Mouse (Mus musculus) embryonic fibroblast, embryonic 13.5 days (primary cell): Measurements from ENCODE around the gene Ntm. TPM values are rescaled to one million over a fixed set of nuclear protein-coding genes. Genes with fewer than 3 reads are reported as not detected.

ENCODE experiments used
- H3K27ac ChIP-seq: 2 replicates; pipeline ENCODE4 v1.5.1; 2012; ENCODE audit warnings: low read length, control low read depth, inconsistent platforms; ENCODE audit not compliant: insufficient read depth
- H3K4me1 ChIP-seq: 2 replicates; pipeline ENCODE4 v1.6.1; 2011; ENCODE audit warnings: low read length; ENCODE audit not compliant: control insufficient read depth, insufficient read depth
- H3K4me3 ChIP-seq: 2 replicates; pipeline ENCODE4 v1.5.1; 2011; ENCODE audit warnings: mild to moderate bottlenecking, control low read depth, low read length; ENCODE audit not compliant: insufficient read depth
- CTCF ChIP-seq: IDR thresholded peaks from 2 replicates; pipeline ENCODE4 v1.5.1; 2011; ENCODE audit warnings: mild to moderate bottlenecking, control low read depth, low read length, moderate library complexity, borderline replicate concordance; ENCODE audit not compliant: insufficient read depth
- POLR2A ChIP-seq: IDR thresholded peaks from 2 replicates; pipeline ENCODE4 v1.6.1; 2011; ENCODE audit warnings: low read depth, mild to moderate bottlenecking, control low read depth, low read length, moderate library complexity
- polyA plus RNA-seq: library from polyadenylated mRNA; stranded (reverse); fragments of >200 nt; gene quantifications from 2 replicates; pipeline ENCODE4 v1.2.4, GENCODE M21; 2011; ENCODE audit warnings: low read depth; ENCODE audit not compliant: missing spikeins, insufficient read length

Gene Ntm
- polyA plus RNA-seq, 1 experiment: 0.95 TPM

DNA sequence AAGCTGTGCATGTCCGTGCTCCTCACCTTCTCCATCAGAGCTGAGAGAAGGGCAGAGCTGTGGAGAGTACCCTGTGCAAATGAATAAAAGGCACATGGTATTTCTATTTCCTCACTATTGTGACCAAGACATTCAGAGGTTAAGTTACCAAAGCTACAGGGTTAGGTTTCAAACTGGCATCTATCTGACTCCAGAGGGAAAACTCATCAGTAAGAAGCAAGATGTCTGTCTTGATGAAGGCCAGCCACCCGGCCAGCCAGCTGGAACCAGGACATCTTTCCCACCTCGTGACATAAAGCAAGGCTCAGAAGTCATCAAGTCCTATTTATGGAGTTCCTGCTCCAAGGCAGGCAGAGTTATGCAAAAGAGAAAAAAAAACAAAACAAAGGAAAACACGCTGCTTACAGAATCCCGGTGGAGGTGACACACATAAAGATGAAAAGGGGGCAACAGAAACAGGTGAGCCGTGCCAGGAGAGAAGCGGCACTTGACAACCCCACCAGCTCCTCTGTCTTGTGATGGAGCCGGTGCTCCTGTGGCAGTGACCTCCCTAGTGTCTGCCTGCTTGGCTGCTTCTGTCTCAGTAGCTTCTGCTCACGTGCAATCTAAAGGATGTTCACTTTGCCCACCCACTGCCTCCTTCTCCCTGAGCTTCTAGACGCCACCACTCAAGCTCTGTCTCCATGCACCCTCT is 694.2 kb downstream of the Ntm start:
- Histone ChIP-seq H3K4me3 (no peak overlapping the region), H3K4me1 (no peaks in the 10 kb centered on the region), H3K27ac (no peak overlapping the region)
- TF ChIP-seq CTCF: no peak
- no peak for TF ChIP-seq POLR2A

DNA sequence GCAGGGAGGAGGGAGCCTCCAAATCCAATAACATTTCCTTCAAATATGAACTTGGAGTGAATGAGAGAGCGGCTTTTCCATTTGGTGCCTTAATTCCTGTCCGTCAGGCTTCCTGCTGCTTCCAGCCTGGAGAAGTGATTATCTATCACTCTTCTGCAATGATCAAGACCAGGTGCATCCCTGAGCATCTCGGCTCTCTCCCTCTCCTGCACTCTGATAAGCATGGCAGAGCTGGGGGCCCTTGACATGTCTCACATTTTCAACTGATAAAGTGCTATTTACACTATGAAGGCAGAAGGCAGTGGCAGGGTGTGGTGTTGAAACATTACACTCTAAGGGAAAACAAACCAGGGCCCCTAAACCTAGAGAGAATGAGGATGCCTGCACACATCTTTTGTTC is 695.3 kb downstream of the Ntm start:
- Histone ChIP-seq H3K4me3 (no peak overlapping the region), H3K27ac (no peak overlapping the region), H3K4me1 (no peaks in the 10 kb centered on the region)

DNA sequence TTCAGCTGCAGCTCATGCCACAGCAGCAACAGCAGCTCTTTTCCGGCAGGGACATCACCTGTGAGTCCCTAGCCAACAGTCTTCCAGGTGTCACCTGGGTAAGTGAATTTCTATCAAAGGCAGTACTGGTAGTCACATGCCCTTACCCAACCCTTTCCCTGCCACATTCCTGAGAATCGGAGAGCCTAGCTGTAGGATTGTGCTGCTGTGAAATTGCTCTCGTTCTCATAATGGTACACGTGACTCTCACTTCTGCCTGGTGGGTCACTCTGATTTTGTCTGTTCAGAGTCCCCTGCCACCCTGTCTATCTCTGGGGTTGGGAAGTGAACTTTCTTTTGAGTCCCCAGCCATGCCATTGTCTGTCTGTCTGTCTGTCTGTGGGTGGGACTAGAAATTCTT is 697.8 kb downstream of the Ntm start:
- Histone ChIP-seq H3K4me1 (no peaks in the 10 kb centered on the region), H3K27ac (no peak overlapping the region), H3K4me3 (no peak overlapping the region)
- TF ChIP-seq POLR2A (no peak), CTCF (no peak)

More for the DNA sequence above, 695.3 kb downstream of the Ntm start:
- no peak for TF ChIP-seq POLR2A
- TF ChIP-seq CTCF: no peak

DNA sequence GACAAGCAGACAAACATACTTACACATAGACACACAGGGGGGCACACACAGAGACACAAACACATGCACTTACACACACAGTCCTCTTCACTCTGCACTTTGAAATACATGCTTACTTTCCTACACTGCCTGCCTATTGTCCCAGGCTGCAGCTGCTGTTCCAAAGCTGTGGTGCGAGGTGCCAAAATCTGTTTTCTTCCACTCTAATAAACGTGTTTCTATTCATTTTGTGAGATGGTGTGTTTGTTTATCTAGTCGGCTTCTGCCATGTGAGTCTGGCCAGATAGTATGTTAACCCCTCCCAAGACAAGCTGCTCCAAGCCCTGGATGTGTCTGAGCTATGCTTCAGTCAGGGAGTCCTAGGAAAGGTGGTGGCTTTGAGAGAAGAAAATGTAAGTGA is 700.1 kb downstream of the Ntm start:
- Histone ChIP-seq H3K4me1 (no peaks in the 10 kb centered on the region), H3K27ac (no peak overlapping the region), H3K4me3 (no peak overlapping the region)
- TF ChIP-seq POLR2A: no peak

DNA sequence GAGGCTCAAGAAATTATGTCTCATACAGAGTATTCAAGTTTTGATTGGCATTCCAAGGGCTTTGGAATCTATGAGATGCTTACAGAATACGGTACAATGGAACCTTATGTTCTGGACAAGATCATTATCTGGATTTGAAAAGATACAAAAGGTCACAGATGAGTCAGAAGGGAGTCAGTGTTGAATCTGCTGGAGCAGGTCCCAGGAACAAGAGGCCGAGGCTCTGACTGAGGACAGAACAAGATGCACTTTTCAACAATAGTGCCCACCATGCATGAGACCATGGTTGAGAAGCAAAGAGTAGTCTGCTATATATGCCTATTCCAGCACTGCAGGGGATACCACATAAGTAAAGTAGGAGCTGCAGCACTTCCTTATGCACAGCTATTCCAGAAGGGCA is 710.1 kb downstream of the Ntm start:
- H3K4me1 ChIP-seq: no peaks in the 10 kb centered on the region
- TF ChIP-seq POLR2A (no peak), CTCF (no peak)
- no peak overlapping the region for H3K27ac ChIP-seq
- no peak overlapping the region for H3K4me3 ChIP-seq

DNA sequence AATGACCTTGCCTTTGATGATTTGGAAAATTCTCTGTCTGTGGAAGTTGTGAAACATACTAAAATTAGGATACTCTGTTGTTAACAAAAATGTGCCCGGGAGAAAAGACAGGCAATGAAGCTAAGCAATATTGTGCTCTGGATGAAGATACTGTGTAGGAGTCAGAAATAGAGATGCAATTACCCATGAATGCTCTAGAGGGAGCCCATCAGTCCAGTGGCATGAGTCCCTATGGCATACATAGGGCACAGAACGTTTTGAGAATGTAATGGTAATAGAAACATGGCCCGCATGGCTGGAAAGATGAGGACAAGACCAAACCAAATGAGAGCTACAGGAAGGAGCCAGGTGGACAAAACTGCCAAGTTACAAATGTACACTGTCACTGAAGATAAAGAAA is 712.1 kb downstream of the Ntm start:
- Histone ChIP-seq H3K4me3 (no peak overlapping the region), H3K27ac (no peak overlapping the region), H3K4me1 (no peaks in the 10 kb centered on the region)
- TF ChIP-seq POLR2A: no peak
- TF ChIP-seq CTCF: no peak

DNA sequence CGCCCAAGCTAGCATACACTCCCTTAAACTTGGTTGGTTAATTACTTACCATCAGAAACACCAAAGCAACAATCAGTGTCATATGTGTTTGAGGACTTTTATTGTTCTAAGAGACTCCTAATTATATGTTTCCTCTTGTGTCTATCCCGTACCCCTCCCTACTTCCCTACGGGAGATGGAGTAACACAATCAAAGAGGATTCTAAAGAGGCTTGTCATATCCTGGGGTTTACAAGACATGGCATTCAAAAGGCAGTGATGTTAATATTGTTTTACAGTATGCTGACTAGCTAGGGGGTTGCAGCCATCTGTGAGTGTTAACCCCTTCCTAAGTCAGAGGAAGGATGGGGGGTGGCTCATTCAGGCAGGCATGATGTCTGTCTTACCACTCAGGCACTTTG is 715.1 kb downstream of the Ntm start:
- Histone ChIP-seq H3K27ac (no peak overlapping the region), H3K4me3 (no peak overlapping the region), H3K4me1 (no peaks in the 10 kb centered on the region)
- TF ChIP-seq CTCF (no peak), POLR2A (no peak)

DNA sequence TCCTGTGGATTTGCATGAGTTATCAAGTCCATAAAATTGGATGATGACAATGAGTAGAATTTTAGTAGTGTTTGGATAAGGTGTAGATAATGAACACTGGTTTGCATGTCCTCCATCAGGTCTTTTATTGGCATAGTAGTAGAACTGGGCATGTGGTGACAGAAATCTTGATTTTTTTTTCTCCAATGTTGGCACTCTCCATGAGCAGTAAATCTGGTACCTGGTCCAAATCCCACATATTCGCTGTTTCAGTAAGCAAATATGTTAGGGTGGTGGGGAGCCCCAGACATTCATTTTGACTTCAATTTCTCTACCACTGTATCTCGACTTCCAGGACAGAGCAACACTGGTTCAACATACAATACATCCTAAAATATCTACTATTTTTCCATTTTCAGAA is 718.9 kb downstream of the Ntm start:
- no peak for TF ChIP-seq POLR2A
- TF ChIP-seq CTCF: no peak
- H3K4me3 ChIP-seq: no peak overlapping the region
- H3K27ac ChIP-seq: no peak overlapping the region
- H3K4me1 ChIP-seq: no peaks in the 10 kb centered on the region

DNA sequence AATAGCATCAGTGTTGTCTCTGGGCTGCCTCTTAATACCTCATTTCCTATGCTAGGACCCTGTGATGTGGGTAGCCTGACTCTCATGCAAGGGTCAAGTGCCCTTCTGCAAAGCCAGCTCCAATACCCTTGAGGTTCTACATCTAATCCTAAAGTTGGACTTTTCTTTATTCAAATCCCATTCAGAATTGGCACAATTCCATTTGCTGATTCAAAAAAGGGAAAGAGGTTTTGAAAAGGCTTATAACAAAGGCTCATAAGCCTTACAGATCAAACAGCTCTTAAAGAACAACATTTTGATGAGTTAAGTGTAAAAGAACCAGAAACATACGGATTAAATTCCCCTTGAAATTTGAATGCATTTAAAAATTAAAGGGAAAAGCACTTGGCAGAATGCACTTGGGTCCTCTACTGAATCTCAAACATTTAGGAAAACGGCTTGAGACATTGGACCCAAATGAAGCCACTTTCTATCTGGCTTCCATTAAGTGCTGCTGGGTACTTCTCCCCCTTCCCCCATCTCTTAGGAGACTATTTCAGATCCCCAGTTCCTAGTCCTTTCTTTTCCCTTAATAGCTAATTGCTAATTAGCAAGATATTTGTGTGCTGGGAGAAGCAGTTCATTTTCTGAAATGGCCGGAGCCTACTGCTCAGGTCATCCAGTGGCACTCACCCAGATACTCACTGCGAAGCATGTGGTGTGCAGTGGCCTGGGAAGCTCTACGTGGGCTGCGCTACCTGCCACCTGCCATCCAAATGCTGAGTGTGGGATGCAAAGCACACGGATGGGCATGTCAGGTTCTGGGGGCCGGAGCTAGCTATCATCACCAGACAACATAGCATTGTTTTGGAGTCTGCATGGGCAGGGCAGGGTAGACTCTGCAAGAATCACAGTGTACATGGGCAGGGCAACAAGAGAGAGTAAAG is 720.2 kb downstream of the Ntm start:
- TF ChIP-seq CTCF (no peak), POLR2A (no peak)
- no peaks in the 10 kb centered on the region for H3K4me1 ChIP-seq
- no peak overlapping the region for H3K27ac ChIP-seq
- no peak overlapping the region for H3K4me3 ChIP-seq

DNA sequence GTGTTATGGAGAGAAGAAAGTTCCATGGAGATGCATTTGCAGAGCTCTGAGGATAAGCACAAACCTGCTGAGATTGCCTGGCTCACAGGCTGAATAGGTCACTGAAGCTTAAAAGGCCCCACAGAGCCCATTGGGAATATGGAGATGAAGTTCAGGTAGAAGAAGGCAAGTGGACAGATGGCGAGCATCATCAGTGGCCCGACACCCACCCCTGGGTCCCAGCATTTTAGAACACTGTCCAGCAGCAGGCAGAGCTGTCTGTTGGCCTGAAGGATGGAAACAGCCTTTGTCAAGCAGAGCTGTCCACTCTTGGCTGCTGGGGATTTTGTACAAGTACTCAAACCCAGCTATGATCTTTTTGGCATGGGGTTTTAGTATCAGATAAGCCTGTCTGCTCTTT is 722.1 kb downstream of the Ntm start:
- no peak overlapping the region for H3K4me3 ChIP-seq
- no peaks in the 10 kb centered on the region for H3K4me1 ChIP-seq
- TF ChIP-seq CTCF: no peak
- TF ChIP-seq POLR2A: no peak

DNA sequence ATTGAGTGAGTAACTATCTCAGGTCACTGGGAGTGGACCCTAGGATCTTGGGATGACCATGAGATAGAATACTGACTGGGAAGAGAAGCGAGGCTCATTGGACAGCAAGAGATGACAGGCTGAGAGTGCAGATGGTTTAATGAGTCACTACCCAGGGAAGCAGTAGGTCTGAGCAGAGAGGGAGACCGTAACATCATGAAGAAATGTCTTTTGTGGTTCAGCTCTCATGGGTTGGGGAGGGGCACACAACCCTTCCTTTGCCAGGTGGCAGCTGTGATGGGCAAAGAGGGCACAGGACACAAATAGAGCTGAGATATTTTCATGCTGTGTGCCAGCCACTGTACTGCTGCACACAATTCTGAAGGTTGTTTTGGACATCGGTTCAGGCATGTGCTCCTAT is 724.0 kb downstream of the Ntm start:
- Histone ChIP-seq H3K27ac (no peak overlapping the region), H3K4me3 (no peak overlapping the region), H3K4me1 (no peaks in the 10 kb centered on the region)
- TF ChIP-seq CTCF (no peak), POLR2A (no peak)

More for the DNA sequence above, 722.1 kb downstream of the Ntm start:
- H3K27ac ChIP-seq: no peak overlapping the region
